Mouse (Mus musculus) MEL (cell line): ENCODE measurements around the gene Trim14. TPM values are rescaled to one million over a fixed set of nuclear protein-coding genes. Genes with fewer than 3 reads are reported as not detected.

ENCODE experiments used
- DNase-seq: peaks from one replicate; pipeline ENCODE4 v3.0.0; 2011; ENCODE audit warnings: low read depth, low spot score
- H3K27ac ChIP-seq: 2 replicates; pipeline ENCODE4 v1.5.1; 2012; ENCODE audit warnings: low read depth, mild to moderate bottlenecking, control low read depth, low read length, moderate library complexity; ENCODE audit not compliant: control insufficient read depth
- H3K27me3 ChIP-seq, 2 experiments: fragments of 150-350 bp in 1 of 2; sonication (generic) in 1 of 2; 2 replicates each; pipeline ENCODE4 v1.6.1; 2012; ENCODE audit warnings: low read length in 2 of 2, mild to moderate bottlenecking in 2 of 2, improper control_type of control experiment in 1 of 2, moderate library complexity in 1 of 2; ENCODE audit not compliant: insufficient read depth in 2 of 2, control insufficient read depth in 1 of 2
- H3K36me3 ChIP-seq, 2 experiments: 2 replicates each; pipeline ENCODE4 v1.6.1; 2012 to 2014; ENCODE audit warnings: low read length in 2 of 2, improper control_type of control experiment in 1 of 2, inconsistent platforms in 1 of 2, mild to moderate bottlenecking in 1 of 2; ENCODE audit not compliant: insufficient read depth in 2 of 2, control insufficient read depth in 1 of 2
- H3K4me1 ChIP-seq, 2 experiments: fragments of 150-350 bp in 1 of 2; sonication (generic) in 1 of 2; 2 replicates each; pipeline ENCODE4 v1.6.1; 2012; ENCODE audit warnings: low read length in 2 of 2, improper control_type of control experiment in 1 of 2, mild to moderate bottlenecking in 1 of 2; ENCODE audit not compliant: insufficient read depth in 2 of 2, control insufficient read depth in 1 of 2
- H3K4me3 ChIP-seq, 2 experiments: fragments of 150-350 bp in 1 of 2; sonication (generic) in 1 of 2; 2 replicates each; pipeline ENCODE4 v1.5.1; 2012; ENCODE audit warnings: low read depth in 2 of 2, low read length in 2 of 2, mild to moderate bottlenecking in 2 of 2, moderate library complexity in 2 of 2, control low read depth in 1 of 2, improper control_type of control experiment in 1 of 2; ENCODE audit not compliant: control insufficient read depth in 1 of 2, insufficient read depth in 1 of 2
- H3K79me2 ChIP-seq: 2 replicates; pipeline ENCODE4 v1.6.1; 2012; ENCODE audit warnings: mild to moderate bottlenecking, low read length, moderate library complexity; ENCODE audit not compliant: control insufficient read depth, poor library complexity, insufficient read depth
- H3K9ac ChIP-seq: 2 replicates; pipeline ENCODE4 v1.6.1; 2012; ENCODE audit warnings: low read depth, mild to moderate bottlenecking, control low read depth, low read length, moderate library complexity; ENCODE audit not compliant: control insufficient read depth, poor library complexity, severe bottlenecking
- H3K9me3 ChIP-seq: fragments of 150-350 bp; sonication (generic); replicated peaks from 2 replicates; pipeline ENCODE4 v1.6.1; 2012; ENCODE audit warnings: mild to moderate bottlenecking, low read length, improper control_type of control experiment, moderate library complexity; ENCODE audit not compliant: insufficient read depth
- BHLHE40 ChIP-seq: IDR thresholded peaks from 2 replicates; pipeline ENCODE4 v1.6.1; 2012; ENCODE audit warnings: low read depth, mild to moderate bottlenecking, inconsistent platforms, low read length, improper control_type of control experiment, borderline replicate concordance
- CTCF ChIP-seq, 3 experiments: IDR thresholded peaks in 2 of 3; conservative IDR thresholded peaks in 1 of 3; 2 replicates each; pipeline ENCODE4 v1.5.1; 2011 to 2012; ENCODE audit warnings: low read length in 3 of 3, low read depth in 2 of 3, mild to moderate bottlenecking in 2 of 3, improper control_type of control experiment in 1 of 3, inconsistent platforms in 1 of 3, mixed read lengths in 1 of 3, moderate library complexity in 1 of 3; ENCODE audit not compliant: control insufficient read depth in 1 of 3, insufficient read depth in 1 of 3, poor library complexity in 1 of 3, severe bottlenecking in 1 of 3
- E2F4 ChIP-seq: IDR thresholded peaks from 2 replicates; pipeline ENCODE4 v1.6.1; 2011; ENCODE audit warnings: low read depth, low read length, improper control_type of control experiment, borderline replicate concordance
- ELF1 ChIP-seq: IDR thresholded peaks from 2 replicates; pipeline ENCODE4 v1.6.1; 2014; ENCODE audit warnings: low read depth, mild to moderate bottlenecking, inconsistent platforms, low read length, improper control_type of control experiment, moderate library complexity
- EP300 ChIP-seq, 2 experiments: IDR thresholded peaks; 2 replicates each; pipeline ENCODE4 v1.6.1; 2011; ENCODE audit warnings: improper control_type of control experiment in 2 of 2, low read length in 2 of 2, low read depth in 1 of 2, mild to moderate bottlenecking in 1 of 2
- GABPA ChIP-seq: IDR thresholded peaks from 2 replicates; pipeline ENCODE4 v1.6.1; 2012; ENCODE audit warnings: low read depth, mild to moderate bottlenecking, inconsistent platforms, low read length, improper control_type of control experiment, moderate library complexity
- GATA1 ChIP-seq: IDR thresholded peaks from 2 replicates; pipeline ENCODE4 v1.6.1; 2011; ENCODE audit warnings: low read depth, low read length, improper control_type of control experiment
- HCFC1 ChIP-seq: IDR thresholded peaks from 2 replicates; pipeline ENCODE4 v1.6.1; 2012; ENCODE audit warnings: low read depth, mild to moderate bottlenecking, inconsistent platforms, low read length, improper control_type of control experiment, moderate library complexity
- JUND ChIP-seq: IDR thresholded peaks from 2 replicates; pipeline ENCODE4 v1.6.1; 2011; ENCODE audit warnings: low read depth, mild to moderate bottlenecking, improper control_type of control experiment, low read length
- KAT2A ChIP-seq: conservative IDR thresholded peaks from 2 replicates; pipeline ENCODE4 v1.6.1; 2012; ENCODE audit warnings: low read depth, low read length, improper control_type of control experiment, inconsistent platforms
- MAZ ChIP-seq: IDR thresholded peaks from 2 replicates; pipeline ENCODE4 v1.6.1; 2012; ENCODE audit warnings: low read depth, mild to moderate bottlenecking, inconsistent platforms, low read length, improper control_type of control experiment
- MYC ChIP-seq: IDR thresholded peaks from 2 replicates; pipeline ENCODE4 v1.6.1; 2011; ENCODE audit warnings: low read depth, mild to moderate bottlenecking, low read length, improper control_type of control experiment, moderate library complexity
- POLR2A ChIP-seq, 2 experiments: IDR thresholded peaks; 2 replicates each; pipeline ENCODE4 v1.6.1; 2011 to 2012; ENCODE audit warnings: low read length in 2 of 2, mild to moderate bottlenecking in 2 of 2, control low read depth in 1 of 2, improper control_type of control experiment in 1 of 2, low read depth in 1 of 2, moderate library complexity in 1 of 2; ENCODE audit not compliant: control insufficient read depth in 1 of 2, insufficient read depth in 1 of 2, poor library complexity in 1 of 2
- POLR2AphosphoS2 ChIP-seq: IDR thresholded peaks from 2 replicates; pipeline ENCODE4 v1.6.1; 2011; ENCODE audit warnings: low read length, improper control_type of control experiment
- POLR2AphosphoS5 ChIP-seq: IDR thresholded peaks from 2 replicates; pipeline ENCODE4 v1.6.1; 2012; ENCODE audit warnings: low read depth, borderline replicate concordance, mild to moderate bottlenecking, inconsistent platforms, low read length, moderate library complexity, mixed read lengths
- RAD21 ChIP-seq: IDR thresholded peaks from 2 replicates; pipeline ENCODE4 v1.6.1; 2011; ENCODE audit warnings: mild to moderate bottlenecking, low read depth, low read length, improper control_type of control experiment
- RCOR1 ChIP-seq: IDR thresholded peaks from 2 replicates; pipeline ENCODE4 v1.6.1; 2012; ENCODE audit warnings: low read depth, mild to moderate bottlenecking, inconsistent platforms, low read length, improper control_type of control experiment
- TAL1 ChIP-seq: IDR thresholded peaks from 2 replicates; pipeline ENCODE4 v1.6.1; 2012; ENCODE audit warnings: mild to moderate bottlenecking, inconsistent platforms, low read length, moderate library complexity, mixed read lengths
- TBP ChIP-seq: IDR thresholded peaks from 2 replicates; pipeline ENCODE4 v1.8.0; 2011; ENCODE audit warnings: low read depth, low read length, improper control_type of control experiment
- TCF12 ChIP-seq: IDR thresholded peaks from 2 replicates; pipeline ENCODE4 v1.6.1; 2014; ENCODE audit warnings: low read depth, mild to moderate bottlenecking, inconsistent platforms, low read length, improper control_type of control experiment, moderate library complexity
- USF1 ChIP-seq: IDR thresholded peaks from 2 replicates; pipeline ENCODE4 v1.6.1; 2014; ENCODE audit warnings: low read depth, mild to moderate bottlenecking, inconsistent platforms, low read length, improper control_type of control experiment, moderate library complexity
- ZMIZ1 ChIP-seq: IDR thresholded peaks from 2 replicates; pipeline ENCODE4 v1.6.1; 2012; ENCODE audit warnings: low read depth, mild to moderate bottlenecking, inconsistent platforms, low read length, improper control_type of control experiment, moderate library complexity
- polyA plus RNA-seq, 2 experiments: library from polyadenylated mRNA; stranded (reverse) in 1 of 2; unstranded in 1 of 2; fragments of >175 nt in 1 of 2; fragments of >200 nt in 1 of 2; gene quantifications; 2 replicates each; pipeline versions ENCODE4 v1.2.1 to v1.2.4; 2012; ENCODE audit warnings: low replicate concordance in 2 of 2, low read depth in 1 of 2; ENCODE audit not compliant: insufficient read length in 2 of 2, insufficient read depth in 1 of 2, missing spikeins in 1 of 2
- total RNA-seq: library from RNA; depleted of rRNA; stranded (reverse); fragments of 300-350 nt; gene quantifications from 2 replicates; pipeline ENCODE4 v1.2.3, GENCODE M21; 2012

Trim14 gene
- total and polyA plus RNA-seq, 3 experiments: 1.1 to 5.1 TPM; not detected in 1

DNA sequence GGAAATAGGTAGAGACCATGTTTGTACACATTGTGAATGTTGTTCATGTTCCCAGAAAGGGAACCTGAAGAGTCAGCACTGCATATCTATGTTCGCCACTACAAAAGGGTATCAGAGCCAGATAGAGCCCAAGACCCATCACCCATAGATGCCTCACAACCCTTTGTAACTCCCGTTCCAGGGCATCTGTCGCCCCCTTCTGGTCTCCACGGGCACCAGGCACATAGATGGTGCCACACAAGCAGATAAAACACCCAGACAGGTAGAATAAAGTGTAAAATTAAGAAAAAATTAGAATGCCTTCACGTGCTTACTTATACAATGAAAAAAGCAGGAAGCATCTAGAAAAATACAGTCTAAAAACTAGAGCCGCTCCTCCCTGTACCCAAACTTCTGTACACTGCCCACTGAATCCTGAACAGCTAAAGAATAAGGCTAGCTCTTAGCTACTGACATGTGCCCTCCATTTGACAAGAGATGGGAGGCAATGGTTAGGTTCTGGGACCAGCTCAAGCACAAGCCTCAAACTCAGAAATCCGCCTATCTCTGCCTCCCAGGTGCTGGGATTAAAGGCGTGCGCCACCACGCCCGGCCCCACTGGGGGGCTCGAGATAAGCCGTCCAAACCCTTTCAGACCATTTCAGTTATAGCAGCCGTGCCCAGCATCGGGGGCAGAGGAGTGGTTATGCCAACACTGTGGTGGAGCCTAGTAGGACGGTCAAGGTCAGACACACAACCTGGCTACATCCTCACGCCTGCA lies 9.0 kb downstream of the Trim14 start (continued):
- TF ChIP-seq CTCF (IDR thresholded peaks at IDR 0.05 in 2 of 3, conservative IDR thresholded peaks at IDR 0.05 in 1 of 3; ENCODE audit: control insufficient read depth in 1 of 3, insufficient read depth in 1 of 3, low read depth in 2 of 3, low read length in 3 of 3, poor library complexity in 1 of 3, severe bottlenecking in 1 of 3): peak; percentile 80 to 83 (median 83)
- TF ChIP-seq POLR2AphosphoS5: no peak
- TF ChIP-seq KAT2A: no peak
- peak; percentile 78 for TF ChIP-seq GATA1
- peak; percentile 88 for TF ChIP-seq RCOR1
- TF ChIP-seq POLR2AphosphoS2: no peak
- peak; percentile 63 for TF ChIP-seq RAD21
- no peak for TF ChIP-seq ELF1
- TF ChIP-seq HCFC1: no peak
- TF ChIP-seq GABPA: no peak
- peak; percentile 91 for TF ChIP-seq TAL1
- TF ChIP-seq JUND: no peak

GRCm38 (mm10) chr4:46526226-46526625 lies 9.7 kb downstream of the Trim14 start:
- H3K4me1 ChIP-seq: peaks cover 2 to 21% of the 10 kb centered on the region in 2 experiments; a peak in 3 of 4 replicates
- peak overlapping the region; percentile 24 for H3K9ac ChIP-seq
- H3K27ac ChIP-seq: peak overlapping the region; percentile 91
- H3K79me2 ChIP-seq: no peaks in the 10 kb centered on the region
- H3K27me3 ChIP-seq: no peaks in the 10 kb centered on the region
- TF ChIP-seq E2F4: no peak
- TF ChIP-seq BHLHE40: no peak
- TF ChIP-seq TBP: no peak
- TF ChIP-seq POLR2AphosphoS5: no peak
- TF ChIP-seq ZMIZ1: no peak
- TF ChIP-seq TCF12: no peak
- TF ChIP-seq POLR2A (IDR thresholded peaks at IDR 0.05; ENCODE audit: control insufficient read depth in 1 of 2, insufficient read depth in 1 of 2, low read depth in 1 of 2, low read length in 2 of 2, poor library complexity in 1 of 2): no peak
- no peak for TF ChIP-seq MYC
- TF ChIP-seq, all 39 proteins: peak for 0
- Histone ChIP-seq H3K4me3 (no peak overlapping the region), H3K9me3 (no peaks in the 10 kb centered on the region), H3K36me3 (peaks cover 0 to 14% of the 10 kb centered on the region in 2 experiments; a peak in 2 of 4 replicates)
- peak; percentile 62 for DNase-seq

GRCm38 (mm10) chr4:46523324-46523723 lies 12.6 kb downstream of the Trim14 start:
- DNase-seq: no peak
- Histone ChIP-seq H3K79me2 (no peaks in the 10 kb centered on the region), H3K4me3 (no peak overlapping the region), H3K9ac (no peak overlapping the region), H3K27ac (no peak overlapping the region), H3K4me1 (peaks cover 2 to 17% of the 10 kb centered on the region in 2 experiments; a peak in 3 of 4 replicates), H3K27me3 (no peaks in the 10 kb centered on the region), H3K36me3 (peaks cover 0 to 14% of the 10 kb centered on the region in 2 experiments; a peak in 2 of 4 replicates), H3K9me3 (no peaks in the 10 kb centered on the region)
- no peak for TF ChIP-seq RCOR1
- no peak for TF ChIP-seq RAD21
- no peak for TF ChIP-seq GABPA
- TF ChIP-seq EP300 (IDR thresholded peaks at IDR 0.05; ENCODE audit: low read depth in 1 of 2, low read length in 2 of 2): no peak
- no peak for TF ChIP-seq HCFC1
- no peak for TF ChIP-seq GATA1
- TF ChIP-seq USF1: no peak
- no peak for TF ChIP-seq ZMIZ1
- no peak for TF ChIP-seq MAZ
